Mouse (Mus musculus): ENCODE data around the gene Nrm.
A peak's percentile ranks its signal among the peaks of the same experiment; 100 is the strongest.

The Nrm gene

DNA sequence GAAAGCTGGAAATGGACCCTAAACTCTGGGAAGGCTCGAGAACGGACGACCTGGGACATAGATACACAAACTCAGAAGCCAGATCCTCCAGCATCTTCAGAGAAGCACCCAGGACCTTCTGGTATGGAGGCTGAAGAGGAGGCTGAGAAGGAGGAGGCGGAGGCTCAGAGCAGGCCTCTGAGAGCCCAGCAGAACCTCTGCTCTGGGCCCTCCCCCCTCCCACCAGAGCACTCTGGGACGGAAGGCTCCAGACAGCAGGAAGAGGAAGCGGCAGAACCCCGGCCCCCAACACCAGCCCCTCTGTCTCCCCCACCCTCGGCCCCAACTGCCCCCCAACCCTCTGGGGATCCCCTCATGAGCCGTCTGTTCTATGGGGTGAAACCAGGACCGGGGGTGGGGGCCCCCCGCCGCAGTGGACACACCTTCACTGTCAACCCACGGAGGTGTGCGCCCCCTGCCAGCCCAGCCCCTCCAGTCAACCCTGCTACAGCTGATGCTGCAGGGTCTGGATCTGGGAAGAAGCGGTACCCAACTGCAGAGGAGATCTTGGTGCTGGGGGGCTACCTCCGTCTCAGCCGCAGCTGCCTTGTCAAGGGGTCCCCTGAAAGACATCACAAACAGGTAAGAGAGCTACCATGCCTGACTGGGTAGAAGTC, 7.2 kb downstream of the Nrm start:
- peak; percentile 56 to 60 for DNase-seq

DNA sequence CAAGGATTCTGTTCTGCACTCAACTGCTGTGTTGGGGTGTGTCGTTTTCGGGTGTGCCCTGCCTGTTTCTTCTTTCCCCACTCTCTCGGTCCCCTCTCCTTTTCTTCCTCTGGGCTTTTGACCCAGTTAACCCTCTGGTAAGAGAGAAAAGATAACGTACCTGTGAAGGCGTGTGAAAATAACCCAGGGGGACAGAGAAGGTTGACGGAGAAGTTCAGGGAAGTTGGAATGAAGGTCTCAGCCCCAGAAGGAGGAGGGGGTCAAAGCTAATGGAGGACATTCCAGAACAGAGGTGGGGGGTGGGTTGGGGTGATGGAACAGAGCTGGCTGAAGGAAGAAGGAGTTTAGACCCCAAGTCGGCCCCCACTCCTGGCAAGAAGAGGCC, 7.8 kb downstream of the Nrm start:
- DNase-seq: no peak

DNA sequence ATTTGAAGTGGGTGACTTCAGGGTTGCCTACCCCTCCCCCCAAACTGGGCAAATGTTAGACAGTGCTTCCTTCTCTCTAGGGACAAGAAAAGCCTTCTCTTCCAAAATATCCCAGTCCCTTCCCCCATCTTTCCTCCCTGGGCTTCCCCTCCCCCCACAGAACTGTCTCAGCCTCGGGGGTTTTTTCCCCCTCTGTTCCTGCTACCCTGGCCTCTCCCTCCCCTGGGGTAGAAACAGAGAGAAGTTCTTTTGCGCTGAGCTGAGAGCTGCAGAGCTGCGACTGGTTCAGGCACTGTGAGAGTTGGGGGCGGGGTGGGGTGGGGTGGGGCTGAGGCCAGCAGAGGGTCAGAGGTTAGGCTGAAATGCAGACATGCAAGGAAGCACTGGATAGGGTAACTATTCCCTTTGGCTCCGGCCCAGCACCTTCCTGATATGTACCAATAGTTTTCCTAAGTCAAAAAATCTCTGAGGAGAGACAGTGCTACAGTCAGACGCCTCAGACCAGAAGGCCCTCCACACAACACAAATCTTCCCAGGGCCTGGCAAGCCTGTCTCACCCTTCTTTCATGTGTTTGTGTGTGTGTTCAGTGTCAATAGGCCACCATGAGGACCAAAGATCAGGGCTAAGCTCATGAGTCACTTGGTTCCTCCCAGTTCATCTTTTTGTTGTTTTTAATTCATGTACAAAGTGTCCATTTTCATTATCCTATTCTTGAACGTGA, 8.4 kb downstream of the Nrm start:
- peak; percentile 65 to 67 for DNase-seq

DNA sequence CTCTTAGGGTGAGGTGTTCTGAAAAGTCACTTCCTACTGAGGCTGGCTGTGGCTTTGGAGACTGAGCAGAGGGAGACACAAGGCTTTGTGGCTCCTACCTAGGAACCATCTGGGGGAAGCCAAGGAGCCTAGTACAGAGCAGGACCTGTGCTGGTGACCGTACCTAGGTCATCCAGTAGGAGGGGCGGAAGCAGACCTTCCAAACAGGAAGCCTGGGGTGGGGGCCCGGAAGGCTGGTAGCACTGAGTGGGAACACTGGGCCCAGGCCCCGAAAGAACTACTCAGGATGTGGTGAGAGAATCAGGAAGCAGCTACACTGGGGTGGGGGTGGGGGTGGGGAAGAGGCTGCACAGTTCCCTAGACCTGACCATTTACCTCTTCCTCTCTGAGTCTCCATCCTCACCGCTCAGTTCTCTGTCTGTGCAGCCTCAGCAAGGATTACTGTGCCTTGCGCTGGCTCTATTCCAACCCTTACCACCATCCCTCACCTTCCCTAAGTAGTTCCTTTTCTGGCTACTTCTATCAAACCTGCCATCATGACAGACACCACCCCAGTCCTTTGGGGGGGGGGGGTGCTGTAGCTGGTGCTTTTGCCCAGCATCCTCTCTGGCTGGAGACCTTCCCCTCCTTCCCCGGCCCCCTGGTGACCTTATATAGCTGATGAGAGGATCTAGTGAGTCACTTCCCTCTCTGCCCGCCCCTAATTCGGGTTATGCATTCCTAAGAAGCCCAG, 9.2 kb downstream of the Nrm start:
- DNase-seq: peak; percentile 86 to 88

DNA sequence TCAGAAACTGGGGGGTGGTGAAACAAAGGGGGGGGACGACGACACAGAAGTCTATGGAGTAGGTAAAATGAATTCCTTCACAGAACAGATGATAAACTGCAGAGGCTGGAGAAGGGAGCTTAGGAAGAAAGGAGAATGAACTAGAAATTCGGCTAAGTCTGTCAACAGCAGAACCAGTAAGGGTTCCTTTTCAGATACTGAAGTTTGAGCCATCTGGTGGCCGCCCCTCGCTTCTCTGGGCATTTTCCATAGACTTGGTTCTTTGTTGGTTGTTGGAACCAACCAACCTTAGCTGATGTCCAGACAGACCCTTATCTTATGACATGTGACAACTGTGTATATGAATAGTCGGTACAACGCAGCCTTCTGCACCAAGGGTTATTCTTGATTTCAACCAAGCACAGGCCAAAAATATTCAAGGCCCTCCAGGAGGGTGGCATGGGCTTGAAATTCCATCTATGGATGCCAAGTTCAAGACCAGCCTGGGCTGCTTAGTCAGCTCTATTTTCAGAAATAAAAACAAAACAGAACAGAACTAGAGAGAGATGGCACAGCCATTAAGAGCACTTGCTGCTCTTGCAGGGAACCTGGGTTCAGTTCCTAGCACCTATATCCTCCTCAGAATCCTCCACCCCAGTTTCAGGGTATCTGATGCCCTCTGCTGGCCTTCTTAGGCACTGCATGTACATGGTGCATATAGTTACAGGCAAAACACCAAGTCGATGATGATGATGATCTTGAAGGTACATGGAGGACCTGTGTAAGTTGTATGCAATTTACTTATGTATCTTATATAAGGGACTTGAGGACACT, 10.0 kb downstream of the Nrm start:
- DNase-seq: no peak

DNA sequence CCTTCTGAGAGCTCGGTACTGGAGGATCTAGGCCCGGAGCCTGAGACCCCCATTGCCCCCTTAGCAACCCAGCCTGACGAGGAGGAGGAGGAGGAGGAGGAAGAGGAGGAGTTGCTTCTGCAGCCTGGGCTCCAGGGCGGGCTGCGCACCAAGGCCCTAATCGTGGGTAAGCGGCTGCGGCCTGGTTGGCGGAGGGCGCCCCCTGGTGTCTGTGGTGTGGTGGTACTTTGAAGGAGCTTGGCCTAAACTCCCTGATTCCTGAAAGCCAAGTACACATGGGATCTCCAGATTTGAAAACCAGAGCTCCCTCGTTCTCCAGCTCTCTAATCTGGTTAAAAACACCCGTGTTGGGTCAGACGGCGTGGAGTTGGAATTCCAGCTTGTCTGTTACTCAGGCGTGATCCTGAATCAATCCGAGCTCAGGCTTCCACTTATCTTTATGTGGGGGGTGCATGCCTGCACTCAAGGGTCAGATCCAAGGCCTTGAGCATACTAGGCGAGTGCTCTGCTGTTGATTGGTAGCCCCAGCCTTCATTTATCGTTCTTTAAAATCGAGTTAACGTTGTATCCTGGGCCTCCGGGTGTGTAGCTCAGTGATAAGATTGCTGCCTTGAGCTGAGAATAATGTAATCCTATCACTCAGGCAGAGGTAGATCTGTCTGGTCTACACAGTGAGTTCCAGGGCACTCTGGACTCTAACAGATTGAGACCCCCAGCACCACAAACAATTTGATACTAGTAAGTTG, 12.8 kb downstream of the Nrm start:
- DNase-seq: peak; percentile 83 to 88

DNA sequence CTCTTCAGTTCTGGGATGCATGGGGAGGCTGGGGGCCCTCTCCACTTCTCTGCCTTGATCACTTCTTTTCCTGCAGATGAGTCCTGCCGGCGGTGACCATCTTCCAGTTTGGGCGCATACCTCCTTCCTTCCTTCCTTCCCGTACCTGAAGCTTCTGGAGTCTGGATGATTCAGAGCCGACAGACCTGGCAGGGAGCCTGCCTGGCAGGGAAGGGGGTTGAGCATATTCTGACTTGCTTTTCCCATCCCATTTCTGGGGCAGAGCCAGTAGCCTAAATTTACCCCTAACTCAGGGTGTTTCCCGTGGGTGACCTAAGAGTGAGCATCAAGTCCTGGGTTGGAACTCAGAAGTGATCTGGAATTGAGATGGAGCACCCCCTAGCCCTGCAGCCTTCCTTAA, 13.6 kb downstream of the Nrm start:
- DNase-seq: no peak

DNA sequence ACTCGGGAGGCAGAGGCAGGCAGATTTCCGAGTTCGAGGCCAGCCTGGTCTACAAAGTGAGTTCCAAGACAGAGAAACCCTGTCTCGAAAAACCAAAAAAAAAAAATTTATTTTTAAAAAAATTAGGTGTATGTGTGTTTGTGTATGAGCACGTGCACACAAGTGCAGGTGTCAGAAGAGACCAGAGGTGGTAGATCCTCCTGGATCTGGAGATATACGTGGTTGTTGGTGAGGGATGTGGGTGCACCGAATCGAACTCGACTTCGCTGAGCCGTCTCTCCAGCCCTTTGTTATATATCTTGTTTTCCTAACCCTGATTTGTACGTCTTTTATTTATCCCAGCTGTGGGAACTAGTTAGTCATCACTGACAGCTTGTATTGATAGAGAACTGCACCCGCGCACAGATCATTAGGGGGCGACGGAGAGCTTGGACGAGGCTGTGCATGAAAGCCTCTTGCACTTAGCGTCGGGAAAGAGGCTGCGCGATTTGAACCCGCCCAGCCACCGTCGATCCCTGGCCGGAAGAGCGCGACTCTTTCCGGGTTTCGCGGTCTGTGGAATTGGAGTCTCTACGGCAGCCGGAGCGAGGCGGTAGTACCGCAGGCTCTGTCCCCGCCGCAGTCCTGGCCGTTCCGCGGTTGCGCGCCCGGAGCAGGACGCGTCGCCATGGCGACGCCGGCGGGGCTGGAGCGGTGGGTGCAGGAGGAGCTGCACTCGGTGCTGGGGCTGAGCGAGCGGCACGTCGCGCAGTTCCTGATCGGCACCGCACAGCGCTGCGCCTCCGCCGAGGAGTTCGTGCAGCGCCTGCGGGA, 18.3 kb downstream of the Nrm start, which contains the start of gene Dhx16:
Gene Dhx16 (plus strand): TSS at position 575 of the 813 bp plus-strand sequence.
- DNase-seq: peak; percentile 95 to 96

DNA sequence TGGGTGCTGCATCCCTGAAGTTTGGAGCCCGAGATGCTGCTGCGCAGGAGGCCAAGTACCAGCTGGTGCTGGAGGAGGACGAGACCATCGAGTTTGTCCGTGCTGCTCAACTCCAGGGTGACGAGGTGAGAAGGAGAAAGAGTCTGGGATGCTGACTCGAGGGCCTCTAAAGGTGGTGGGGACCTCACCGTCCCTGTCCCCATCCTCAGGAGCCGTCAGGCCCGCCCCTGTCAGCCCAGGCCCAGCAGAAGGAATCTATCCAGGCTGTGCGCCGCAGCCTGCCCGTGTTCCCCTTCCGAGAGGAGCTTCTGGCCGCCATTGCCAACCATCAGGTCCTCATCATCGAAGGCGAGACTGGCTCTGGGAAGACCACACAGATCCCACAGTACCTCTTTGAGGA, 21.8 kb downstream of the Nrm start:
- DNase-seq: no peak

DNA sequence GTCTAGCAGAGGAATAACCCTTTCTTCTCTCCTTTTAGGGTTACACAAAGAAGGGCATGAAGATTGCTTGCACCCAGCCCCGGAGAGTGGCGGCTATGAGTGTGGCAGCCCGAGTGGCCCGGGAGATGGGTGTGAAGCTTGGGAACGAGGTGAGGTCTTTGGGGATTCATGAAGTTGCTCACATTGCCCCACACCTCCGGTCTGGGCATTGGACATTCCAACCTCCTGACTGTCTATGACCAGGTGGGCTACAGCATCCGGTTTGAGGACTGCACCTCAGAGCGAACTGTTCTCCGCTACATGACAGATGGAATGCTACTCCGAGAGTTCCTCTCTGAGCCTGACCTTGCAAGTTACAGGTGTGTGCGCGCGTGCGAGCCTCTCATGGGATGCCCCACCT, 22.7 kb downstream of the Nrm start:
- DNase-seq: no peak

DNA sequence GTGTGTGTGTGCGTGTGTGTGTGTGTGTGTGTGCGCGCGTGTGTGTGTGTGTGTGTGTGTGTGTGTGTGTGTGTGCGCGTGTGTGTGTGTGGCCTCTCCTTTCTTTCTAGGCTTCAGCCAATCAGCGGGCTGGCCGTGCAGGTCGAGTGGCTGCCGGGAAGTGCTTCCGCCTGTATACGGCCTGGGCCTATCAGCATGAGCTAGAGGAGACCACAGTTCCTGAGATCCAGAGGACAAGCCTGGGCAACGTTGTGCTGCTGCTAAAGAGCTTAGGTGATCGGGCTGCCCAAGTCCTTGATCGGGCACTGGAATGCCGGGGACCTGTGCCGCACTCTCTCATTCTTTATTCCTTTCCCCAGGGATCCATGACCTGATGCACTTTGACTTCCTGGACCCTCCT, 26.6 kb downstream of the Nrm start:
- no peak for DNase-seq

DNA sequence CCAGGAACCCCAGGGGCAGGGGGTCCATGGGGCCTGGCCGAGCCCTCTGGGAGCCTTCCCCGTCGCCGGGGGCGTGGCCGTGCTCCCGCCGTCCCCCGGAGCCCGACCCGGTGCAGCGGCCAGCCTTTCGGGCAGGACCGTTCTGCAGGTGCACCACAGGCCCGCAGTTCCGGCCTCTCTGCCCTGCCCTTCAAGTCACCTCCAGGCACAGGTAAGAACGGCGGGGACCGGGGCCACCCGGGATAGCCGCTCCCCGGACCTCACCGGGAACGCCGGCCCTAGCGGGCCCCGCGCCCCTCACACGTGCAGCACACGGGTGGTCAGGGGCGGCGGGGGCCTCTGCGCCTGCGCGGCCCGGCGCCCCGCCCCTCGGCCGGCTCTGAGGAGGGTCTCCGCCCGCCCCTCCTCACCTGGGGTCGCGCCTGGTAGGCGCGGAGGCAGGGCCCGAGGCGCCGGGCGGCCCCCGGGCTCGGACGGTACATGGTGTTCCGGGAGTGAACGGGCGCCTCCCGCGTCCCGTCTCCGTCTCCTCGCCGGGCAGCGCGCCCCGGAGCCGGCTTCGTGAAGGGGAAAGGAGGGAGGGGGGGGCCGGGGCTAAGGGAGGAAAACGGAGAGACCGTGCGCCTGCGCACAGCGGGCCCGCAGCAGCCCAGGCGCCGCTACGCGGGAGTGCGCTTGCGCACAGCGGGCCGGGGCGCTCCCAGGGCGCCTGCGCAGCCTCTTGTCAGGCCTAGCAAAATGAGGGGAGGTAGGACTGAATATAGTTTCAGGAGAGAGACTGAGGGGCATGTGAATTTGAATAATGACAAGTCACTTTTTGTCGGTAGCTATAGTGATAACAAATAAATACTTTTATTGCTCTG, 35.9 kb downstream of the Nrm start, which contains the start of gene 2310061I04Rik:
Gene 2310061I04Rik (minus strand): TSS at position 651 of the 863 bp plus-strand sequence.
- DNase-seq: peak; percentile 88 to 92

DNA sequence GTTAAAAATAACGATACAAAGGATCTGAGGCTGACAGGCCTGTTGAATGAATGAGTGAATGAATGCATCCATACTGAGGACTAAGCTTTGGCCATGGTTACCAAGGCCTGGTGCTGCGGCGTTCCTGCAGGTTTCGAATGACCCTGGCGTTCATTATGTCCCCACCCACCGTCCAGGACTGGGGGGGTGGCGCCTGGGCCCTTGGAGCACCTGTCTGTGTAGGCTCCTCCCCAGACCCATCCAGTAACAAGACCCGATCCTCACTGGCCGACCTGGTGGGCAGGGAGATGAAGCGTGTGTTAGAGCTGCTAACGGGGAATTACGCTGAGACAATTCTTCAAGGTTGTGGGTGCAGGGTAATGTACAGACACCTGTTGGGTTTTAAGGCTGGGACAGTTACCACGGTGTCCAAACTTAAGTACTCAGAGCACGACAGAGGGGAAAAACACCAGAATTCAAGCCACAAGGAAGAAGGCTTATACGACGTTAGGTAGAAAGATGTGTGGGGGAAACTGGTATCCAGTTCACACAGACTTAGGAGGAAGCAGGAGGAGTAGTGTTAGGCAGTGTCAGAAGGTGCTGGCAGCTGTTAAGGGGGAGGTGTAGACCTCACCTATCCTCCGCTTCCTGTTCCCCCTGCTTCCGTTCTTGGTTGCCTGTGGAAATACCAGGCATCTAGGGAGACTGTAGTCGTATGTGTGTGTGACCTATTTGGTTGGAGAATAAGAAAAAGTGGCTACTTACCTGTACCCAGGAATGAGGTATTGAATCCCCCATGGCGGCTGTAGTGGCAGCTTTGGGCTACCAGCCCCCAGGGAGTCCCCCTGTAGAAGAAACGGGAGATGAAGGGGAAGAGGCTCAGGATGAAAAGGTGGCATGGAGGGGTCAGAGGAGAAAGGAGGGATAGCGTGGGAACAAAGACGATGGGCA, 36.8 kb downstream of the Nrm start:
- no peak for DNase-seq

DNA sequence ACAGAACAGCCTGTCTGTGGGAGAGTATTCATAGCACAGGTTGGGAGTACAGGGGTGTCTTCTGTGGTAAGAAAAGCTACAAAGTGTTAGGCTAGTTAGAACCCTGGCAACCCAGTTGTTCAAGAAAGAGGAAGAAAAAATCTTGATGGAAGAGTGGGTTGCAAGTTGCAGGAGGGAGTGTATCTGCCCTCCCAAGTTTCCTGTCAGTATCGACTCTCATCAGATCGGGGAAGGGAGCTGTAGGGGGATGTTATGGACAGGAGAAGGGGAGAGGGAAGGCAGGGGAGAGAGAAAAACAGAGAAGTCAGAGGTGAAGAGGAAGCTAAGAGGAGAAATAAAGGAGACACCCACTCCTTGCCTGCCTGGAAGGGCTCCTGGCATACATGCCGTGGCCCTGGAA, 39.5 kb downstream of the Nrm start:
- no peak for DNase-seq

DNA sequence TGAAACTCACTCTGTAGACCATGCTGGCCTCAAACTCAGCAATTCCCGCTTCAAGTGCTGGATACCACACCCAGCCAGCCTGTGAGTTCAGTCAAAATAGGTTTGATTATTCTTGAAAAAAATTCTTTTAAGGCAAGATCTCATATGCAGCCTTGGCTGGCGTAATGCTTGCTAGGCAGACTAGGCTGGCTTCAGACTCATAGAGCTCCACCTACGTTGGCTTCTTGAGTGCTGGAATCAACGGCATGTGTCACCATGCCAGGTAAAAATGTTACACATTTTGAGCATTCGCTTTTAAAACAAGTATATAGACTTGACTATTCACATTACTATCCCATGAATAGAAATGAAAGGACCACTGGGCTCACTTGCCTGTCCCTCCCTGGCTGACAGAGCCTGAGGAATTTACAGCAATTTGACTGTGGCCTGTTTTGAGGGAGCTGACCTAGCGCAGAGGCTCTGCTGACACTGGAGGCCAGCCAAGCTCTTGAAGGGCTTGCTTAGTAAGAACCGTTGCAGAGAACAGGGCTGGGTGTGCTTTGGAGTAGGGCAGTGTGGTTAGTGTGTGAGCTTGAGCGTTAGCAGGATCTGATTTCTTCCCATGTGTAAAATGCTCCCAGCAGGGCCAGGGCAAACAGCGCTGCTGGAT, 42.3 kb downstream of the Nrm start:
- DNase-seq: peak; percentile 88 to 90

DNA sequence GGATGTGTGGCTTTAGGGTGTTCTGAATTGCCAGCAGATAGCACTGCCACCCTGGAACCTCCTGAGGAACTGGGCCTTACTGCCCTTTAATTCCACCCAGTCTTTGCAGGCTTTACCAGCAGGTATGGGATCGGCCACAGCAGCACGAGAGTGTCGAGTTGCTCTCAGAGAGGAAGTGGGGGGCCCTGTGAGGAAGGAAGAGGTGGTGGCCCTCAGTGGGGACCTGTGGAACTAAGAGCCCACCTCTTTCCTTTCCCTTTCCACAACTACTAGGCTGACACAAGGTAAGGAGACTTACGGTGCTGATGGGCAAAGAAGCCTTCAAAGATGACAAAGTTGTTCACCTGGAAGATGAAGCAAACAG, 42.9 kb downstream of the Nrm start:
- DNase-seq: no peak

DNA sequence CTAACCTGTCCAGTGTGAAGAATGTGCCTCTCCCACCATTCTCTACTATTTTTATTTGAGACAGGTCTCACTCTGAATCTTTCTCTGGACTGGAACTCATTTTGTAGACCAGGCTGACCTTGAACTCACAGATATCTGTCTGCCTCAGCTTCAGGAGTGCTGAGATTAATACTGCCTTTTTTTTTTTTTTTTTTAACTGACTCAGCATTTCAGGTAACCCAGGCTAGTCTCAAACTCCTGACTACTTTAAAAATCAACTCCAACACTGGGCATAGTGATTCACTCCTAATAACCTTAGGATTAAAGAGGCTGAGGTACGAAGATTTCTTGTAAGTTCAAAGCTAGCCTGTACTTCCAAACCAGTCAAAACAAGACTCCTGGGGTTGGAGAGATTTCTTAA, 44.5 kb downstream of the Nrm start:
- DNase-seq: no peak

DNA sequence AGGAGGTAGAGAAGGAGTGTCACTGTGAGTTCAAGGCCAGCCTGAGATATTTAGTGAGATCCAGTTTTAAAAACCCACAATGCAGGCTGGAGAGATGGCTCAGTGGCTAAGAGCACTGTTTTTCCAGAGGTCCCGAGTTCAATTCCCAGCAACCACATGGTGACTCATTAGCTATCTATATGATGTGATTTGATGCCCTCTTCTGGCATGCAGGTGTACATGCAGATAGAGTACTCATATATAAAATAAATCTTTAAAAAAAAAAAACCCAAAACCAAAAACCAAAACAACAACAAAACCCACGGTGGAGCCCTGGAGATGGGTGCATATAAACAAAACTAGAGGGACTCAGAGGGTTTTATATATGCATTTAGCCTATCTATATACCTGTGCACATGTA, 46.5 kb downstream of the Nrm start:
- DNase-seq: no peak

Measured in lung, adult 18-20 months (tissue).